Mouse (Mus musculus) heart, adult 2 months (tissue): Measurements from ENCODE around the gene Schip1. TPM values are rescaled to one million over a fixed set of nuclear protein-coding genes. Genes with fewer than 3 reads are reported as not detected.

Experiments used
- DNase-seq, 2 experiments: peaks; one replicate each; pipeline ENCODE4 v3.0.0; 2021
- H3K27ac ChIP-seq: fragments of 200-600 bp; 2 replicates; pipeline ENCODE4 v1.8.1; 2022
- H3K27me3 ChIP-seq: fragments of 200-500 bp; 2 replicates; pipeline ENCODE4 v1.6.1; 2012; ENCODE audit warnings: mild to moderate bottlenecking, low read length, inconsistent platforms, mixed read lengths; ENCODE audit not compliant: control insufficient read depth, insufficient read depth
- H3K36me3 ChIP-seq: fragments of 200-500 bp; 2 replicates; pipeline ENCODE4 v1.6.1; 2012; ENCODE audit warnings: low read length, inconsistent platforms; ENCODE audit not compliant: control insufficient read depth, insufficient read depth
- H3K4me1 ChIP-seq: fragments of 200-500 bp; 2 replicates; pipeline ENCODE4 v1.6.1; 2011; ENCODE audit warnings: low read length; ENCODE audit not compliant: control insufficient read depth, insufficient read depth
- H3K4me3 ChIP-seq: fragments of 200-600 bp; 2 replicates; pipeline ENCODE4 v1.8.1; 2022
- H3K79me2 ChIP-seq: fragments of 200-500 bp; replicated peaks from 2 replicates; pipeline ENCODE4 v1.6.1; 2012; ENCODE audit warnings: mild to moderate bottlenecking, inconsistent platforms, low read length, moderate library complexity, mixed read lengths; ENCODE audit not compliant: control insufficient read depth, insufficient read depth
- H3K9ac ChIP-seq: fragments of 200-500 bp; 2 replicates; pipeline ENCODE4 v1.6.1; 2012; ENCODE audit warnings: low read depth, mild to moderate bottlenecking, control low read depth, inconsistent platforms, low read length, mixed read lengths
- CTCF ChIP-seq: fragments of 200-600 bp; IDR thresholded peaks from 2 replicates; pipeline ENCODE4 v1.8.1; 2022; ENCODE audit warnings: antibody characterized with exemption, mild to moderate bottlenecking, moderate library complexity
- EP300 ChIP-seq: fragments of 200-500 bp; IDR thresholded peaks from 2 replicates; pipeline ENCODE4 v1.6.1; 2011; ENCODE audit warnings: low read depth, low read length, control low read depth; ENCODE audit not compliant: insufficient read depth
- POLR2A ChIP-seq: fragments of 200-500 bp; IDR thresholded peaks from 2 replicates; pipeline ENCODE4 v1.6.1; 2011; ENCODE audit warnings: mild to moderate bottlenecking, low read depth, low read length, control low read depth; ENCODE audit not compliant: insufficient read depth
- WGBS: fragments of 180-500 bp; shearing (Covaris S2); methylation state at CpG from one replicate; pipeline ENCODE4 v1.1.7; 2018; 5-methylcytosine and 5-hydroxymethylcytosine counted together
- intact Hi-C: fragments of 180-260 bp; cut with DNase I; formaldehyde crosslinking; loops from one replicate; pipeline ENCODE4 v1.15.1; 2025
- polyA plus RNA-seq: library from polyadenylated mRNA; depleted of rRNA; stranded (reverse); fragments of >200 nt; gene quantifications from 2 replicates; pipeline ENCODE4 v1.2.3, GENCODE M21; 2012
- total RNA-seq, 2 experiments: library from RNA; stranded (reverse); gene quantifications; 2 replicates each; pipeline ENCODE4 v1.2.3; 2021

Gene Schip1
- total and polyA plus RNA-seq, 3 experiments = 44.3 to 181 (median 163) TPM

DNA sequence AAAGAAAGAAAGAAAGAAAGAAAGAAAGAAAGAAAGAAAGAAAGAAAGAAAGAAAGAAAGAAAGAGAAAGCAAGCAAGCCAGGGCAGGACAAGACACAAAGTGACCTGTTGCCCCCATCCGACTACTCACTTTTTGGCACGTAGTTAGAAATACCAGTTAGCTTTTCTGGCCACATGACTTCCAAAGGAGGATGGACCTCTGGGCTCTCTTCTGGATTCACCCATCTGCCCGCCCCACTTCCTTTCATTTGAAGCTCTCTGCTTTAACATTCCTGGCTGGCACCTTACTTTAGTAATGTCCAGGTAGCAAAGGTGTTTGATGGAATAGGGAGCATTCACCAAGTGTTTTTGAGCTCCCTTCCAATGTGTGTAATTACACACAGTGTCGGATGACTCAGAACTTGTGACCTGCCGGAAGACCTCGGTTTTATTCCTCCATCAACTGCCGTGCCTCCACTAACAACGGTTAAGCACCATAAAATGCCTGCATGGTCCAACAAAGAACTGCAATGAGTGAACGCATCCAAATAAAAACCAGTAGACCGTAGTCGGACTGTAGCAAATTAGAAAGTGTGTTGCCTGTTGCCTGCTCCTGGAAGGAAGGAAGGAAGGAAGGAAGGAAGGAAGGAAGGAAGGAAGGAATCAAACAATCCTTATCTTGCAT is 546.1 kb downstream of the Schip1 start:
- intact Hi-C loops = no loop called here

DNA sequence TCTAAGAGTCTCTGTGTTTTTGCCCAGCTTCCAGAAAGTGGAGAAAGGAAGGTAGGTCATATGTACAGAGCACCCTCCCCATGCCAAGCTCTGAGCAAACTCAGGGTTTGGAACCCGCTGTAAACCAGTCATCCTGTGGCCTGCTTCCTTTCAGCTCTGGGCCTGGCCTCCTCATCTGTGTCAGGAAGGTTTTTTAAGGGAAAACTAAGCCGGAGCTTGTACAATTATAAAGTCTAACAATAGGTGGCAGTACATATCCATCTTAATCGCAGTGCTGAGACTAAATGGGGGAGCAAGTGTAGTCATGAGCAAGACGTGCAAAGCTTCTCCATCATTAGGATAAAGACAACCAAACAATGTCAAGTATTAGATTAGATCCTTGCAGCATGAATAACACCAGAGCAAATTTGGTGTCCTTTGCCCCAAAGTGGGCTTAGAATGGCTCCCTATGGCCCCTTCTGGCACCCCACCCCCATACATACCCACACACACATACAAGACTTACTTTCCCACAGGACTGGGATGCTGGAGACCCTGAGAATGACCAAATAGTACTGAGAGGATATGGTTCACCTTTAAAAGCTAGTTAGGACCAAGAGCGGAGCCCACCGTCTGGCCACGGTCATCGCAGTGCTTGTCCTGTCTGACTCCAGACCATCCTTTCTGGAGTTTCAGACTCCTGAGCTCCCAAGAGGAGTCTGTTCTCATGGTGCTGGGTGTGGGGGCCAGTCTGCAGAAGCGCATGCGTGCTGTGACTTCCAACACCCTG is 550.6 kb downstream of the Schip1 start:
- no peak overlapping the region for H3K27ac ChIP-seq
- no peak overlapping the region for H3K4me3 ChIP-seq
- peaks cover 1% of the 10 kb centered on the region; the same call in 1 of the 2 replicates for H3K79me2 ChIP-seq
- TF ChIP-seq CTCF (peak; percentile 73), EP300 (no peak)
- intact Hi-C loops = loop anchor here (1.0 to 5.0 kb wide), 2 partner anchors 33 to 93 kb away; no protein-coding TSS in a partner anchor
- H3K27me3 ChIP-seq = no peaks in the 10 kb centered on the region
- WGBS = 62% methylated on average over 10 of the region's 10 CpGs
- H3K36me3 ChIP-seq = peaks cover 15% of the 10 kb centered on the region
- no peak for DNase-seq
- no peak overlapping the region for H3K9ac ChIP-seq
- peaks cover 4% of the 10 kb centered on the region; the same call in 1 of the 2 replicates for H3K4me1 ChIP-seq

More for the DNA sequence above, 546.1 kb downstream of the Schip1 start:
- no peak overlapping the region for H3K9ac ChIP-seq
- no peak for DNase-seq
- TF ChIP-seq EP300 (no peak), CTCF (no peak), POLR2A (no peak)
- no peaks in the 10 kb centered on the region for H3K27me3 ChIP-seq
- no peak overlapping the region for H3K4me3 ChIP-seq
- H3K27ac ChIP-seq = no peak overlapping the region
- 91% methylated on average over 11 of the region's 11 CpGs for WGBS
- peaks cover 9% of the 10 kb centered on the region for H3K36me3 ChIP-seq
- H3K79me2 ChIP-seq = peaks cover 2% of the 10 kb centered on the region
- peaks cover 9% of the 10 kb centered on the region; the same call in 1 of the 2 replicates for H3K4me1 ChIP-seq

DNA sequence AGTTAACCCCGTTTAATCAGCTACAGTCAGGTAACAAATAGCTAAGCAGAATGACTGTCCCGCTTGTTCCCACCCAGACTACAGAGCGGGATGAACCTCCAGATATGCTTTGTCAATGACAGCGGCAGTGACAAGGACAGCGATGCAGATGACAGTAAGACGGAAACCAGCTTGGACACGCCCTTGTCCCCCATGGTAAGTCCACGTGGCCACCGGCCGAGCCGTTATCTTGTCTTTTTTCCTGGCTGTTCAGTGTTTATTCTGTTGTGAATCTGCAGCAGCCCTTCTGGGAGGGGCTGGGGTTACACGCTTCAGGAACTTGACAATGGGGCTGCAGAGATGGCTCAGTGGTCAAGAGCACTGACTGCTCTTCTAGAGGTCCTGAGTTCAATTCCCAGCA is 551.8 kb downstream of the Schip1 start:
- DNase-seq = no peak
- no peak overlapping the region for H3K4me3 ChIP-seq
- intact Hi-C loops = loop anchor here (5.0 kb wide), 1 partner anchor 34 kb away; no protein-coding TSS in a partner anchor
- no peaks in the 10 kb centered on the region for H3K27me3 ChIP-seq
- TF ChIP-seq EP300 (no peak), POLR2A (no peak), CTCF (no peak)
- H3K27ac ChIP-seq = no peak overlapping the region
- WGBS = 58% methylated on average over 12 of the region's 12 CpGs
- H3K36me3 ChIP-seq = peaks cover 18% of the 10 kb centered on the region
- H3K4me1 ChIP-seq = peaks cover 2% of the 10 kb centered on the region; the same call in 1 of the 2 replicates
- no peak overlapping the region for H3K9ac ChIP-seq
- peaks cover 1% of the 10 kb centered on the region; the same call in 1 of the 2 replicates for H3K79me2 ChIP-seq

DNA sequence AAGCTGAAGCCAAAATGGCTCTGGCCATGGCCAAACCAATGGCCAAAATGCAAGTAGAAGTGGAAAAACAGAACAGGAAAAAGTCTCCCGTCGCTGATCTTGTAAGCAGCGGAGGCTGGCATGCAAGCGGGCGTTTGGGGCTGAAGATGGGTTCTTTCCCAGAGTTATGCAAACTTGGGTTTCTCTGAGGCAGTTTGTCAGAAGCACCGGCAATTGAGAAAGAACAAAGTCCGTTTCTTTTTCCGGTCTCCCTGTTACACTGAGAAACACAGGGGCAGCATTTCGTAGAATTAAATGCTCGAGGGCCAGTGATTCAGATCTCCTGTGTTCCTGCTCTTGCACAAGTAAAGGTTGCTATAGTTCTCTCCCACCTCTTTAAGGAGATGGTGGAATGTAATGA is 553.1 kb downstream of the Schip1 start:
- 91% methylated on average over 10 of the region's 10 CpGs for WGBS
- Histone ChIP-seq H3K9ac (no peak overlapping the region), H3K4me3 (no peak overlapping the region), H3K79me2 (peaks cover 1% of the 10 kb centered on the region; the same call in 1 of the 2 replicates), H3K4me1 (peaks cover 2% of the 10 kb centered on the region; the same call in 1 of the 2 replicates), H3K27me3 (no peaks in the 10 kb centered on the region), H3K27ac (no peak overlapping the region), H3K36me3 (peaks cover 20% of the 10 kb centered on the region)
- intact Hi-C loops = loop anchor here (5.0 kb wide), 1 partner anchor 35 kb away; no protein-coding TSS in a partner anchor
- TF ChIP-seq CTCF (no peak), POLR2A (no peak), EP300 (no peak)
- DNase-seq = no peak

DNA sequence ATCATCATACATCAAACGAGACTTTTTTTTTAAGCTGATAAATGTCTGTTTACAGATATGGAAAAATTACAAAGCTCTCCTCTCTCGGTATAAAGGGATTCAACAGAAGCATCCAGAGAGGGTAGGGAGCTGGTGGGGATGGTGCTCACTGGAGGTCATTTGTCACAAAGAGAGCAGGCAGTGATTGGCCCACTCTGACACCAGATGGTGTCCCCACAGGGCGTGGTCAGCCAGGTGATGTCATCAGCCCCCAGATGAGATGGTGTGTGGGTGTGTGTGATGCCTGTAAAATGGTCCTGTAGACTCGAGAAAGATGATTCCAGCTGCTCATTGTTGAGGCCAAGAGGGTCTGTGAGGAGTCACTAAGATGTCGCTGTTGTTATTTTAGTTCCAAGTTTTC is 554.5 kb downstream of the Schip1 start:
- TF ChIP-seq EP300 (no peak), POLR2A (no peak), CTCF (no peak)
- peaks cover 1% of the 10 kb centered on the region; the same call in 1 of the 2 replicates for H3K79me2 ChIP-seq
- no peak overlapping the region for H3K9ac ChIP-seq
- intact Hi-C loops = loop anchor here (5.0 kb wide), 1 partner anchor 37 kb away; no protein-coding TSS in a partner anchor
- H3K4me3 ChIP-seq = no peak overlapping the region
- DNase-seq = no peak
- H3K27me3 ChIP-seq = no peaks in the 10 kb centered on the region
- H3K27ac ChIP-seq = no peak overlapping the region
- peaks cover 20% of the 10 kb centered on the region for H3K36me3 ChIP-seq
- WGBS = 70% methylated on average over 5 of the region's 5 CpGs
- peaks cover 2% of the 10 kb centered on the region; the same call in 1 of the 2 replicates for H3K4me1 ChIP-seq

DNA sequence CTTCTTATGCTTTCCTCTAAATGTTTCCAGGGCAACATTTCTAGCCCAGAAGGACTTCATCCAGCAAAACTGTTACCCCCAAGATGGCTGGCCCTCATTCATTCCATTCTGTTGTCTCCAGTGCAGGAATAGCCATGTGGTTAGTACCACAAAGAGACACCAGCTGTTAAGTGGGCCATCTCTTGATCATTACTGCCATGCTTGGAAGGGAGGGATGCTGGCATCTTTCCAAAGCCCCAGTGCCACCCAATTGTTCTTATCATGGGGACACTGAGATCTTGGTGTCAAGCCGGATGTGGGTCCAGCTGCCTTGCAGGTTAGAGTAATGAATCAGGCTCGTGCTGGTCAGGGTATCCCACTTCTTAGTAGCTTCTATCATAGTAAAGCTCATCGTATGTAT is 557.4 kb downstream of the Schip1 start:
- TF ChIP-seq POLR2A (no peak), EP300 (no peak), CTCF (no peak)
- no peak for DNase-seq
- WGBS = 77% methylated on average over 3 of the region's 3 CpGs
- H3K9ac ChIP-seq = no peak overlapping the region
- H3K27me3 ChIP-seq = no peaks in the 10 kb centered on the region
- no peak overlapping the region for H3K4me3 ChIP-seq
- no peaks in the 10 kb centered on the region for H3K4me1 ChIP-seq
- 0 out of 2 replicates have a peak, but pooled peaks cover 1% of the 10 kb centered on the region for H3K79me2 ChIP-seq
- peaks cover 14% of the 10 kb centered on the region for H3K36me3 ChIP-seq
- no peak overlapping the region for H3K27ac ChIP-seq
- intact Hi-C loops = loop anchor here (5.0 kb wide), 1 partner anchor 75 kb away; no protein-coding TSS in a partner anchor
